ENCODE assay signal across 8 mouse cellular contexts in genomic region chr7:30557901-30558514, GRCm38 (mm10). TPM values are rescaled to one million over a fixed set of nuclear protein-coding genes. Genes with fewer than 3 reads are reported as not detected.
DNase-seq lines count a peak whose midpoint lies in the region; ATAC-seq and TF ChIP-seq lines count a peak whose summit lies in the region.

No protein-coding gene starts in this region.

- H3K27me3 ChIP-seq in embryonic facial prominence, embryonic 10.5 days (replicated peaks; ENCODE audit: low read depth, poor library complexity, severe bottlenecking): 0 out of 2 replicates have a peak, but pooled peaks cover 4% of the 10 kb centered on the region
- H3K27me3 ChIP-seq in hindbrain, embryonic 16.5 days (replicated peaks; ENCODE audit: control insufficient read depth, insufficient read depth, low read length): no peaks in the 10 kb centered on the region
- no peaks in the 10 kb centered on the region for H3K27me3 ChIP-seq in myocyte (ENCODE audit: control insufficient read depth, insufficient read depth, insufficient read length)

- no peaks in the 10 kb centered on the region for H3K9me3 ChIP-seq in embryonic facial prominence, embryonic 10.5 days
- no peaks in the 10 kb centered on the region for H3K9me3 ChIP-seq in hindbrain, embryonic 16.5 days (ENCODE audit: control insufficient read depth, low read length)

- H3K27ac ChIP-seq in layer of hippocampus, adult 2 months: peak overlapping the region; percentile 92
- no peak overlapping the region for H3K27ac ChIP-seq in embryonic facial prominence, embryonic 10.5 days (replicated peaks)
- H3K27ac ChIP-seq in hindbrain, embryonic 16.5 days (ENCODE audit: low read depth, low read length): no peak overlapping the region

- H3K4me3 ChIP-seq in layer of hippocampus, adult 2 months: peak overlapping the region; percentile 79
- peak overlapping the region; percentile 64 for H3K4me3 ChIP-seq in embryonic facial prominence, embryonic 10.5 days
- no peak overlapping the region; the same call in 1 of the 2 replicates for H3K4me3 ChIP-seq in hindbrain, embryonic 16.5 days (ENCODE audit: low read length)
- peak overlapping the region; percentile 72 for H3K4me3 ChIP-seq in myocyte

- H3ac ChIP-seq in myocyte (ENCODE audit: control insufficient read depth, insufficient read length): peak overlapping the region; percentile 74

- peaks cover 44% of the 10 kb centered on the region for H3K36me3 ChIP-seq in embryonic facial prominence, embryonic 10.5 days (replicated peaks)
- peaks cover 23% of the 10 kb centered on the region for H3K36me3 ChIP-seq in hindbrain, embryonic 16.5 days (ENCODE audit: control insufficient read depth, insufficient read depth, low read length)
- H3K36me3 ChIP-seq in myocyte (ENCODE audit: control insufficient read depth, insufficient read depth): peaks cover 8% of the 10 kb centered on the region

- no peak for DNase-seq in layer of hippocampus, adult 2 months (ENCODE audit: low spot score in 2 of 2)
- no peak for DNase-seq in layer of hippocampus, adult 9-10 months (ENCODE audit: low spot score)
- no peak for DNase-seq in embryonic facial prominence, embryonic 10.5 days (ENCODE audit: low spot score)
- DNase-seq in urinary bladder, adult 2 months (ENCODE audit: low spot score): no peak

- H3K4me1 ChIP-seq in embryonic facial prominence, embryonic 10.5 days: peaks cover 37% of the 10 kb centered on the region
- peaks cover 26% of the 10 kb centered on the region for H3K4me1 ChIP-seq in hindbrain, embryonic 16.5 days (ENCODE audit: control insufficient read depth, insufficient read depth, low read depth, low read length)

- peak overlapping the region; percentile 99 for H3K4me2 ChIP-seq in hindbrain, embryonic 16.5 days (ENCODE audit: low read length)
- peak overlapping the region; percentile 77 for H3K4me2 ChIP-seq in myocyte (ENCODE audit: low read depth)

- no peak overlapping the region for H3K9ac ChIP-seq in hindbrain, embryonic 16.5 days (ENCODE audit: low read depth, low read length)

- WGBS in embryonic facial prominence, embryonic 10.5 days: 93% methylated on average over 13 of the region's 13 CpGs
- WGBS in hindbrain, embryonic 16.5 days: 89% methylated on average over 13 of the region's 13 CpGs

- peak; percentile 14 for TF ChIP-seq POLR2A in myocyte (IDR thresholded peaks at IDR 0.05; ENCODE audit: insufficient read length, low read depth)

- ATAC-seq in hindbrain, embryonic 16.5 days: no peak
- no peak for ATAC-seq in frontal cortex, adult (ENCODE audit: low TSS enrichment)
- no peak for ATAC-seq in monocyte, adult 5-6 weeks (replicated peaks; ENCODE audit: insufficient number of reproducible peaks, low FRiP score, low TSS enrichment, poor library complexity, severe bottlenecking)

- TF ChIP-seq CTCF in layer of hippocampus, adult 2 months (conservative IDR thresholded peaks at IDR 0.05): no peak

- H3K79me2 ChIP-seq in myocyte (ENCODE audit: control insufficient read depth, insufficient read depth): peaks cover 21% of the 10 kb centered on the region

TF ChIP-seq in myocyte, 11 proteins besides CTCF, POLR2A, EP300 and RAD21:
- peak in 2 of 3 experiments; percentile 27 to 67 for TF ChIP-seq MYOG (IDR thresholded peaks at IDR 0.05; ENCODE audit: control insufficient read depth in 1 of 3, insufficient read depth in 1 of 3, insufficient read length in 2 of 3, low read depth in 2 of 3)
- no peak for TF ChIP-seq POLR2AphosphoS2 (IDR thresholded peaks at IDR 0.05; ENCODE audit: insufficient read length, low read depth)
- TF ChIP-seq REST (IDR thresholded peaks at IDR 0.05; ENCODE audit: insufficient read depth, insufficient read length): no peak
- TF ChIP-seq SRF (IDR thresholded peaks at IDR 0.05; ENCODE audit: control insufficient read depth, insufficient read length, low read depth): no peak
- no peak for TF ChIP-seq USF1 (IDR thresholded peaks at IDR 0.05; ENCODE audit: low read depth)
- no peak for TF ChIP-seq E2F4 (IDR thresholded peaks at IDR 0.05; ENCODE audit: insufficient read depth)
- no peak for TF ChIP-seq MAX (IDR thresholded peaks at IDR 0.05; ENCODE audit: low read depth)
- no peak for TF ChIP-seq TCF12 (IDR thresholded peaks at IDR 0.05; ENCODE audit: insufficient read depth, poor library complexity, severe bottlenecking)
- TF ChIP-seq CEBPB (IDR thresholded peaks at IDR 0.05; ENCODE audit: insufficient read depth, poor library complexity, severe bottlenecking): no peak
- TF ChIP-seq MYOD1 (IDR thresholded peaks at IDR 0.05; ENCODE audit: control insufficient read depth in 1 of 3, insufficient read length in 2 of 3, low read depth in 2 of 3): peak in 2 of 3 experiments; percentile 32 to 76
- TF ChIP-seq TCF3 (IDR thresholded peaks at IDR 0.05; ENCODE audit: insufficient read length, low read depth): no peak

RNA-seq across cellular contexts. Expression of gene Lin37, which starts 1.6 kb away (rescaled TPM):
- total RNA-seq in layer of hippocampus, adult 2 months (2021): 10 to 100 TPM; 45.5 to 47.6 TPM
- 42.5 and 45.2 TPM in 2 replicates for polyA plus RNA-seq in embryonic facial prominence, embryonic 10.5 days (2016; fragmentation: Nextera tagmentation; extraction: Ambion mirVana)
- 51.0 and 58.7 TPM in 2 replicates for polyA plus RNA-seq in hindbrain, embryonic 16.5 days (2015; fragmentation: Nextera tagmentation; extraction: Ambion mirVana)
- polyA plus RNA-seq in myocyte (2012; fragmentation: generic; extraction: Trizol): 55.3 TPM
- polyA plus RNA-seq in urinary bladder, adult 2 months (2012; rRNA removed): 33.8 and 36.5 TPM in 2 replicates
- total RNA-seq in monocyte, adult 5-6 weeks (2017): 8.1 to 26.1 TPM (median 10.0 TPM) in 3 replicates

RNA-seq across cellular contexts. Expression of gene U2af1l4, which starts 5.1 kb away (rescaled TPM):
- total RNA-seq in layer of hippocampus, adult 2 months (2021): 10 to 100 TPM; 71.4 to 90.8 TPM
- 91.5 and 94.9 TPM in 2 replicates for polyA plus RNA-seq in embryonic facial prominence, embryonic 10.5 days (2016; fragmentation: Nextera tagmentation; extraction: Ambion mirVana)
- 86.8 and 96.9 TPM in 2 replicates for polyA plus RNA-seq in hindbrain, embryonic 16.5 days (2015; fragmentation: Nextera tagmentation; extraction: Ambion mirVana)
- polyA plus RNA-seq in myocyte (2012; fragmentation: generic; extraction: Trizol): 72.3 TPM
- 69.1 and 74.1 TPM in 2 replicates for polyA plus RNA-seq in urinary bladder, adult 2 months (2012; rRNA removed)
- total RNA-seq in monocyte, adult 5-6 weeks (2017): 66.7 to 101 TPM (median 99.2 TPM) in 3 replicates

RNA-seq across cellular contexts. Expression of gene Gm49396, which starts 5.1 kb away (rescaled TPM):
- 10 to 100 TPM in 1 of 2 experiments, 1 to 10 TPM in 1; 9.0 to 11.4 TPM for total RNA-seq in layer of hippocampus, adult 2 months (2021)
- 14.2 and 15.3 TPM in 2 replicates for polyA plus RNA-seq in embryonic facial prominence, embryonic 10.5 days (2016; fragmentation: Nextera tagmentation; extraction: Ambion mirVana)
- polyA plus RNA-seq in hindbrain, embryonic 16.5 days (2015; fragmentation: Nextera tagmentation; extraction: Ambion mirVana): 13.7 and 17.4 TPM in 2 replicates
- 1.0 TPM for polyA plus RNA-seq in myocyte (2012; fragmentation: generic; extraction: Trizol)
- 2.8 and 5.1 TPM in 2 replicates for polyA plus RNA-seq in urinary bladder, adult 2 months (2012; rRNA removed)
- 3.5 to 14.5 TPM (median 11.1 TPM) in 3 replicates for total RNA-seq in monocyte, adult 5-6 weeks (2017)

RNA-seq across cellular contexts. Expression of gene Psenen, which starts 5.4 kb away (rescaled TPM):
- 10 to 100 TPM; 79.9 to 92.3 TPM for total RNA-seq in layer of hippocampus, adult 2 months (2021)
- 112 and 118 TPM in 2 replicates for polyA plus RNA-seq in embryonic facial prominence, embryonic 10.5 days (2016; fragmentation: Nextera tagmentation; extraction: Ambion mirVana)
- 121 and 132 TPM in 2 replicates for polyA plus RNA-seq in hindbrain, embryonic 16.5 days (2015; fragmentation: Nextera tagmentation; extraction: Ambion mirVana)
- polyA plus RNA-seq in myocyte (2012; fragmentation: generic; extraction: Trizol): 169 TPM
- 151 and 174 TPM in 2 replicates for polyA plus RNA-seq in urinary bladder, adult 2 months (2012; rRNA removed)
- total RNA-seq in monocyte, adult 5-6 weeks (2017): 76.7 to 145 TPM (median 135 TPM) in 3 replicates

RNA-seq across cellular contexts. Expression of gene Proser3, which starts 5.9 kb away (rescaled TPM):
- 1 to 10 TPM; 4.0 to 4.1 TPM for total RNA-seq in layer of hippocampus, adult 2 months (2021)
- 17.7 TPM in 2 replicates for polyA plus RNA-seq in embryonic facial prominence, embryonic 10.5 days (2016; fragmentation: Nextera tagmentation; extraction: Ambion mirVana)
- 6.8 and 7.5 TPM in 2 replicates for polyA plus RNA-seq in hindbrain, embryonic 16.5 days (2015; fragmentation: Nextera tagmentation; extraction: Ambion mirVana)
- polyA plus RNA-seq in myocyte (2012; fragmentation: generic; extraction: Trizol): 3.8 TPM
- polyA plus RNA-seq in urinary bladder, adult 2 months (2012; rRNA removed): 11.0 and 12.0 TPM in 2 replicates
- 1.7 to 4.3 TPM (median 3.3 TPM) in 3 replicates for total RNA-seq in monocyte, adult 5-6 weeks (2017)
